Mouse (Mus musculus) mesoderm, embryonic 11.5 days (tissue): Measurements from ENCODE around the gene Ehbp1.
A peak's percentile ranks its signal among the peaks of the same experiment; 100 is the strongest.

Experiments
- DNase-seq: peaks from one replicate; pipeline ENCODE4 v3.0.0-alpha.2; 2012; ENCODE audit warnings: low read depth, low spot score

The Ehbp1 gene

GRCm38 (mm10) chr11:22001321-22002061 lies 340.6 kb downstream of the Ehbp1 start:
- peak; percentile 79 for DNase-seq

GRCm38 (mm10) chr11:22000316-22001076 lies 341.6 kb downstream of the Ehbp1 start:
- peak; percentile 25 for DNase-seq

DNA sequence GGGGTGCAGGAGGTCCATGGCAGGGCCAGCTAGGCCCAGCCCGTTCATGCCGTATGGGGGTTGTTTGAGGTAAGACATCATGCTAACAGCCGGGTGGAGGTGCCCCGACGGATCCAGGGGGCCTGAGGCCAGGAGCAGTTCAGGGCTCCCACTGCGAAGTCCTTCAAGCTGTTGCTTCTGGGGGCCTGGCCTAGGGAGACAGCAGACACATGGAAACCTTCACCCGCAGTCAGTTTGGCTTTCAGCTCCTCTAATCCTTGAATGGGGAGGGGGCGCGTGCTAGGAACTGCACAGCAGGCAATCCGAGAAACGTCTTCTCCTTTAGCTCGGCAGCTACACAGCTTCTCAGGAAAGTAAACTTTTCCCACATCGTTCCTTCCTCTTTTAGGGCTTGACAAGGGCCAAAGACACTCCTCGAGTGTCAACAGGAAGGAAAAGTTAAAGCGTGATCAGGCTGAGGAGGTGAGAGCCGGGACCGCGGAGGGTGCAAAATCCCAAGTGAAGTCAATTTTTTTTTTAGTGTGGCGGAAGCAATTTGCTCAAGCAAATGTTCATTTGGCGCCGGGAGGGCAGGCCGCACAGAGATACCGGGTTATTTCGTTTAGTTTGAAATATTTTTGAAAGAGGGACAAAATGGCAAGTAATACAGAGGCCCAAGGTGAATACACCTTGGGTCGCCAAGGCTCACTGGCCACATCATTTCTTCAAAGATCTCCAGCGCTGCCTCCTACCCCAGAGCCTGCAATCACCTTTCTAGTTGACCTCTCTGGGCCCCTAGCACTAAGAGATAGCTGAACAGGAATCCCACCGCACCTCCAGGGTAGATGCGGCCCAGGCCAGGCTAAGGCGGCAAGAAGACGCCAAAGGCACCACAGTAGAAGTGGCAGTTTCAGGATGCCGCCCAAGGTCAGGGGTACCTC lies 342.4 kb downstream of the Ehbp1 start:
- peak; percentile 21 for DNase-seq

GRCm38 (mm10) chr11:21998141-21999047 lies 343.7 kb downstream of the Ehbp1 start:
- DNase-seq: peak; percentile 28

- DNase-seq: no peak
Observed at GRCm38 (mm10) chr11:21997561-21998140, 344.4 kb downstream of the Ehbp1 start.

- DNase-seq: peak; percentile 36
Observed at GRCm38 (mm10) chr11:21996661-21997560, 345.2 kb downstream of the Ehbp1 start.

DNA sequence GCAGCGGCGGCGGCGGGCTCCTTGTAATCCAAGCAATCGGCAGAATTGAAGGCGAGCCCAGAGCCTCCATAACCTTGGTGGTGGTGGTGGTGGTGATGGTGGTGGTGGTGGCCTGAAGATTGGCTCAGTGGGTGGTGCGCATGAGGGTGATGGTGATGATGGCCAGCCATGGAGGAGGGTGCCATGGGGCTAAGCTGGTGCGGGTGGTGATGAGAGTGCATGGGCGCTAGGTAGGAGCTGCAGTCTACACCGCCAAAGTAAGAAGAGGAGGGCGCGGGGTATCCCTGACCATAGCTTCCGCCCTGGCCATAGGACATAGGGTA lies 345.8 kb downstream of the Ehbp1 start:
- no peak for DNase-seq

DNA sequence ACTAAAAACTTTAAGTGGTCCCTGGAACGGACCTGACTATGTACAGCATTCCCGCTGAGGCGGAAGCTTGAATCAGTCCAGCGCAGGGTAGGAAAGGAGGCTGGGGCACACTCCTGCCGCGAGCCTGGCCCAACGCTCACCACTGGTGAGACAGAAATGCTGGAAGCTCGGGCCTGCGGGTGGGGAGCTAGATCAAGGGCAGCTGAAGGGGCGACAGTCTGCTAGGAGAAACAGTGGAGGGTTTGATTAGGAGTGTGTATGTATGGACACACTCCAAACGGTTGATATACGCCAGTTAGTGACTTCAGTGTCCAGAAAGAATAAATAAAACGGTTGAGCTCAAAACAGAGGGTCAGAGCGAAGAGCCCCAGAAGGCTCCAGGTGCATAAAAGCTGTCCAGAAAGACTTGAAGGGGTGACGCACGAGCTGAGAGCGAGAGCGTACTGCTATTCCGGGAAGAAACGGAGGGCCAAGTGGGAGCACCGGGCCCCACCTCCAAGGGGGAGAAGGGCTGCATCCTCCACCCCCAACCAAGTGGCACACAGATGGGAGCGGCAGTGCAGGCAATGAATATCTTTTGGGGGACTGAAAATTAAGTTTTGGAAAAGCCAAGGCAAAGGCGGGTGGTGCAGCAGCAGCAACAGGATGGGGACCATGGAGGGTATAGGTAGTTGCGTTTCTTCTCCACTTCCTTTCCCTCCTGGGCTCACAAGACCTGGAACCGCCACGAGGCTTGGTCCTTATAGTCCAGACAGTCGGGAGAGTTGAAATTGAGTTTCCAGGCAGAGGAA lies 346.4 kb downstream of the Ehbp1 start:
- DNase-seq: peak; percentile 40

- peak; percentile 21 for DNase-seq
Observed at GRCm38 (mm10) chr11:21994377-21995370, 347.4 kb downstream of the Ehbp1 start.

DNA sequence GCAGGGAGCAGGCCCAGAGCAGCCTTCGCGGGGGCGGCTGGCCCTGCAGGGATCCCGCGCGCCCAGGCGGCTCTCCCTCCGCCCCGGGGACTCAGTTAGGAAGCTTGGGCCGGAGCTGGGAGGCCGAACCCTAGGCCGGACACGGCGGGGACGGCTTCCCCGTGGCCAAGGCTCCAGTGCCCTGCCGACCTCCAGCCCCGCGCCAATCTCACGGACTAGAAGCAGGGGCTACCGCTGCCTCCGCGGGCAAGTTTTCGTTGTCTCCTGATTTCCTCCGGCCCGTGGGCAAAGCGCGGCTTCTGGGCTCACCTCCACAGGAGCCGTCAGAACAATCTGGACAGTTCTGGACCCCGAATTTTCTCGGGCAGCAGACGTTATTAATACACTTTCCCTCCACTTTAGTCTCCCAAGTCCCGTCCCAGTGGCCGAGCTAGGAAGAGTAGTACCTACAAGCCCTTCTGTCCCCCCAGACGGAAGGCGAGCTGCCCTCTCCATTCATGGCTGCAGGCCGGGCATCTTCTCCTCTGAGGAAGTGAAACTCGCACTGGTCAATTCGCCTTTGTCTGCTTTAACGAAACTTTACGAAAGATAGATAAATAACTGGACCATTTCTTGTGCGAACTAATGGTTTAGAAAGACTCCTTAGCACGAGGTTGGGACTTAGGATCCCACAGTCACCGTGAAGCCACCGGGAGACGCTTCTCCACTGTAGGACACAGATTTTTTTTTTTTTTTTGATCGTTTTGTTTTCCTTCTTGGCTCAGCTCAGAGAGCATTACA lies 348.3 kb downstream of the Ehbp1 start:
- peak; percentile 35 for DNase-seq

DNA sequence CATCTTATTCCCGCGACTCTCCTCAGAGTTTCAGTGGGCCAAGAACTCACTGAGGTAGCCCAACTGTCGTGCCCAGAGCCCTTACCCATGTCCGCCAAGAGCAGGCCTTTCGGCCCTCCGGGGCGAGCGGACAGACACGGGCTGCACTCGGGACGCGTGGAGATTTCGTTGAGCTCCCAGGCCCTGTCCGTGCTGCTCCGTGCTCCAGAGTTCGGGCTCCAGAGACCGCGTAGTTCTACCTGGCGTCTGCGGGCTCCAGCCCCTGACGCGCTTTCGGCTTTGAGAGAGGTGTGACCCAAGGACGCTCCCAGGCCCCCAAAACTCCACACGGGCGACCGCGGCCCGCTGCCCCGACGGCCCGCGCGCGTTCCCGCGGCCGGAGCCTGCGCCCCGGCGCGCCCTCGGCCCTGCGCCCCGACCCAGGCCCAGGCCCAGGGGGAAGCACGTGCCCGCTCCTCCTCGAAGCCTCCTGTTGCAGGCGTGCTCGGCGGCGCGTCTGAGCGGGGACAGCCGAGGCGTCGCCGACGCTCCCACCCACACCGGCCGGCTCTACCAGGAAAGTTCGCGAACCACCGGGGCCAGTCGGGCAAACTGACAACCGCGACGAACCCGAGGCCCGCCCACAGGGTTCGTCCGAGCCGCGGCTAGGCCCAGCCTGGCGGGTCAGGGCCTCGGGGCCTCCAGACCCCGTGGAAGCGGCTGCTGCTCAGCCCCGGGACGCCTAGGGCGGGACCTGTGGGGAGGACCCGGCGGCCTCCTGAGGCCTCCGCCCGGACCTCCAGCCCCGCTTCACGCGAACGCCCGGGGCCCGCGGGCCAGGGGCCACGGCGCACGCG lies 349.1 kb downstream of the Ehbp1 start:
- peak; percentile 29 for DNase-seq

- DNase-seq: no peak
Observed at GRCm38 (mm10) chr11:21988398-21988946, 353.6 kb downstream of the Ehbp1 start.

- no peak for DNase-seq
Observed at GRCm38 (mm10) chr11:21985118-21985517, 357.0 kb downstream of the Ehbp1 start.

DNA sequence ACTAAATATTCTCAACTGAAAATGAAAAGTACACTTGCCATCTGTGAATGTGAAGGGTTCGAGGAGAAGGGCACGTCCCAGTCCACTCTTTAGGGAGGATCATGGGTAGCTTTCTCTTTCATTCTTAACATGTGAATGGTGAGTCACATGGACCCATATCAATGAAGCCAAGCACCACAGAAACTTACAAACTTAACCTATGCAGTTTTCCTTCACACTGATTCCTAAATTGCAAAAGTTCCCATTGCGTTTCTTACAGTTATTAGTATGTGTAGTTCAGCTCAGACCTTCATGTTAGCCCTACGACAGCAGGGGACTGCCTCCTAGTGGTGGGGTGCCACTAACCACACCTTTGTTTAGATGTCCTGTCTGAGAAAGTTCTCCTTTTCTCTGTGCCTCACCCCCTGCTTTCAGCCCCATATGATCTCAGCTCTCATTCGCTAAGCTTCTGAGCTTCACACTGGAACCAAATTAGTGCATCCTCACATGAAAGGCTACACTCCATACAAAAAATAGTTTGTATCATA lies 368.0 kb downstream of the Ehbp1 start:
- DNase-seq: no peak

GRCm38 (mm10) chr11:21973597-21973996 lies 368.5 kb downstream of the Ehbp1 start:
- peak; percentile 60 for DNase-seq
